Mouse (Mus musculus): ENCODE measurements around the gene Olfr1342. TPM values are rescaled to one million over a fixed set of nuclear protein-coding genes. Genes with fewer than 3 reads are reported as not detected.

The Olfr1342 gene
- polyA plus RNA-seq (2014; fragmentation: Nextera tagmentation; extraction: Ambion mirVana), result not detected in 2 replicates

DNA sequence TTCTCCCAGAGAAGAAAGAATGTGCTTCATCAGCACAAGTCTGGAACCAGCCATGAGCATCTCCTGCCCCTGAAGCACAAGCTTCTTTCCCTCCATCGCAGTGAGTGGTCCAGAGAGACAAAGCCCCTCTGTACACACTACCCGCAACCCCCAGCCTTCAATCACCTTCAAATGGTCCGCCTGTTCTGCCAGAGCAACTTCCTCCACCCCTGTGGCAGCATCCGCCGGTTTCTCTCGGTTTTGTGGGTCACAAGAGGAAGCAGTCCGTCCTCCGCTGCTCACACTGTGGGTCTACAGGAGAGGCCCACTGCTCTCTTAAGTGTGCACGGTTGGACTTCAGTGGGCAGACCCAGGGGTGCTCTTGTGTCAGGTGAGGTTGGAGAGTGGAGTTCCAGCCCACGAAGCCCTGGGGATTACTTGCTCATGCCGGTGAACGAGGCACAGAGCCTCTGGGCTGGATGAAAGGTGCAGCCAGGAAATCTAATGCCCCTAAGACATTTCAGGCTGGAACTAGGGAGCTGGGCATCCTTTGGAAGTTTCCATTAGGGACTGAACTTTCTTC, at the start of gene Olfr1342:
Gene Olfr1342, minus strand, starts transcription at position 345 of the 562 bp plus-strand sequence.
- Histone ChIP-seq H3K27ac (ENCODE audit: low read depth, low read length) (no peak within 1 kb of the TSS), H3K27me3 (replicated peaks; ENCODE audit: control insufficient read depth, insufficient read depth, low read length) (no peaks in the 10 kb centered on the region), H3K4me3 (ENCODE audit: low read depth, low read length) (no peak within 1 kb of the TSS), H3K4me2 (ENCODE audit: low read length) (no peak within 1 kb of the TSS), H3K4me1 (ENCODE audit: control insufficient read depth, insufficient read depth, low read length) (no peaks in the 10 kb centered on the region), H3K9me3 (replicated peaks; ENCODE audit: control insufficient read depth, low read length) (no peaks in the 10 kb centered on the region), H3K9ac (ENCODE audit: low read length) (no peak within 1 kb of the TSS), H3K36me3 (ENCODE audit: control insufficient read depth, insufficient read depth, low read length) (no peaks in the 10 kb centered on the region)
- DNase-seq (ENCODE audit: low spot score) (no peak), ATAC-seq (no peak)
- WGBS, result 48% methylated on average over 12 of the region's 12 CpGs

DNA sequence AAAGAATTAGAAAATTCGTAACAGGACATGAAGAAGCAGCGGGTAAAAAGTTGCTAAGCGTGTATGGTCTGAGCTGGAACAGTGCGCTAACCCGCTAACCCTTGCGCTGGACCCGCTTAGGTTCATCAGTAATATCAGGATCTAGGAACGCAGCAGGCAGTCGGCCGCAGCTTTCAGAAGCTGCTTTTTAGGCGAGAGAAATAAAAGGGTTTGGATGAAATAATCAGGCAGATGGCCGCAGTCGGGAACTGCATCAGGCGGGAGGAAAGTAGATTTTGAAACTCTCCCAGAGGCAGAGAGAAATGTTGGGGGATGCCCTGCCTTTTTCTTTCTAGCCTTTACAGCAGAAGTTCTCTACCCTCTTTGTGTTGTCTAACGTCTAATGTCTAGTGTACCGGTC, 49.3 kb upstream of the Olfr1342 start:
- Histone ChIP-seq H3K9ac (ENCODE audit: low read length) (no peak overlapping the region), H3K9me3 (replicated peaks; ENCODE audit: control insufficient read depth, low read length) (no peaks in the 10 kb centered on the region), H3K27me3 (replicated peaks; ENCODE audit: control insufficient read depth, insufficient read depth, low read length) (no peaks in the 10 kb centered on the region), H3K4me2 (ENCODE audit: low read length) (no peak overlapping the region), H3K27ac (ENCODE audit: low read depth, low read length) (no peak overlapping the region), H3K4me1 (ENCODE audit: control insufficient read depth, insufficient read depth, low read length) (no peaks in the 10 kb centered on the region), H3K36me3 (ENCODE audit: control insufficient read depth, insufficient read depth, low read length) (no peaks in the 10 kb centered on the region), H3K4me3 (ENCODE audit: low read depth, low read length) (no peak overlapping the region)
- ATAC-seq (no peak), DNase-seq (ENCODE audit: low spot score) (peak; percentile 19)
- 3% methylated on average over 16 of the region's 16 CpGs for WGBS

DNA sequence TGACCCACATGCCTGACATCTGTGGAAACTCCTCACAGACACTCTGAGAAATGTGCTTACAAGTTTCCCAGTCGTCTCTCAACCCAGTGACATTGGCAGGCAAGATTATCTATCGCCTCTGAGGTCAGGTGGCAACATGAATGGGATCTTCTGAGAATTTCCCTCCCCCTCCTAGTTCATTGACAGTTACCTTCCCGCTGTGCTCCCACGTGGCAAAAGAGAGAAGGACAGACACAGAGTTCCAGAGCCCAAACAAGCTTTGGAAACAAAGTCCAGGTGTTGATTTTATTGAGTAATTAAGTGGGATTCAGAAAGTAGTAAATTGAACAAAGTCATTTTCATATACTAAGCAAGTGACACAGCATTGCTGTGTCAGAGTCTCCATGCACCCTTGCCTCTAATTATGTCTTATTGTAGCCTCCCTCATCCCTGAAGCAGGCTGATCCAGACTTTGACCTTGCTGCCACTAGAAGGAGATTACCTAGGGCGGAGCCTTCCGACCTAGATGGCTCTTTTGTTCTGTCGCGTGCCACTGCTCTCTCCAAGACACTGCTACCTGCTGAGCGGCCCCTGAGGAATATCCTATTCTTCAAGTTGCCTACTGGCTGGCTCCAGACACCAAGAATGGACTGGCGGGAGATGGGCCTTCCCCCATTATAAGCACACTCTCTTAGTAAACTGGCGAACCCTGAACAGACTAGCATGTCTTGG, 48.6 kb upstream of the Olfr1342 start:
- Histone ChIP-seq H3K9me3 (replicated peaks; ENCODE audit: control insufficient read depth, low read length) (no peaks in the 10 kb centered on the region), H3K9ac (ENCODE audit: low read length) (no peak overlapping the region), H3K27ac (ENCODE audit: low read depth, low read length) (no peak overlapping the region), H3K36me3 (ENCODE audit: control insufficient read depth, insufficient read depth, low read length) (no peaks in the 10 kb centered on the region), H3K27me3 (replicated peaks; ENCODE audit: control insufficient read depth, insufficient read depth, low read length) (no peaks in the 10 kb centered on the region), H3K4me1 (ENCODE audit: control insufficient read depth, insufficient read depth, low read length) (no peaks in the 10 kb centered on the region), H3K4me3 (ENCODE audit: low read depth, low read length) (no peak overlapping the region), H3K4me2 (ENCODE audit: low read length) (no peak overlapping the region)
- ATAC-seq, result no peak
- DNase-seq (ENCODE audit: low spot score), result no peak
- WGBS, result 5% methylated on average over 11 of the region's 11 CpGs

DNA sequence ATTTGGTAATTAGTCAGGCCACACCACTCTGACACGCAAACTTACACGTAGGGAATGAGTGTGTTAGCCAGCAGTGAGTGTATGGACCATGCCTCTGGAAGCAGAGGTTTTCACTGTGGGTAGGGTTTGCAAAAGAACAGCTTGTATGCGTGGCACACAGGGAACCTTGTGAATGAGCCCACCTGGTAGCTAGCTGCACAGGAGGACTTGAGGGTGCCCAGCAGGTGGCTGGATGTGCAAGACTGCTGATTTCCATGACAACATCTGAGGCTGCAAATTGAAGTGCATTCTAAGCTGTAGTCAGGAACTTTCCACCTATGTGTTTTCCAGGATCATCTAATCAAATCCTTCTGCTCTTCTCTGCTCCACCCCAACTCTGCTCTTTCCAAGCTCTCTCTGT, 47.0 kb upstream of the Olfr1342 start:
- no peak overlapping the region for H3K9ac ChIP-seq (ENCODE audit: low read length)
- no peak for ATAC-seq
- no peak overlapping the region for H3K4me3 ChIP-seq (ENCODE audit: low read depth, low read length)
- no peaks in the 10 kb centered on the region for H3K36me3 ChIP-seq (ENCODE audit: control insufficient read depth, insufficient read depth, low read length)
- H3K4me2 ChIP-seq (ENCODE audit: low read length), result no peak overlapping the region
- WGBS, result 58% methylated on average over 3 of the region's 3 CpGs
- no peaks in the 10 kb centered on the region for H3K4me1 ChIP-seq (ENCODE audit: control insufficient read depth, insufficient read depth, low read length)
- H3K27ac ChIP-seq (ENCODE audit: low read depth, low read length), result no peak overlapping the region
- H3K27me3 ChIP-seq (replicated peaks; ENCODE audit: control insufficient read depth, insufficient read depth, low read length), result no peaks in the 10 kb centered on the region
- no peak for DNase-seq (ENCODE audit: low spot score)
- no peaks in the 10 kb centered on the region for H3K9me3 ChIP-seq (replicated peaks; ENCODE audit: control insufficient read depth, low read length)

DNA sequence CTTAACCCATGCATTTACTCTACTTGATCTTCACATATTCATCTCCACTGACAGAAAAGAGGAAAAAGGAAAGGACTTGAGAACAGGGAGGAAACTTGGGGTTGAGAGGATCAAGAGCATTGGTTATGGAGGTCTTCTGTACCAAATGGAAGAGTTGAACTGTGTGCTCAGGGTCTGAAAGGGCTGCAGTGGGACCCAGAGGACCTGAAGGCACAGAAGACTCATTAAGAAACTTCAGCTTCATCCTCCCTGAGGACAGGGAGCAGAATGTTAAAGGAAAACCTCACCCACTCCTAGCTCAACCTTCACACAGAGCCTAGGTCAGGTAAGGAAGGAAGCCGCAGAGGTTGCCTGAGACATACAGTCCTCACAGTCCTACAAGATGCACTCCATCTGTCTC, 39.3 kb upstream of the Olfr1342 start, which contains the start of gene Olfr1339:
Gene Olfr1339, plus strand, starts transcription at position 301 of the 400 bp plus-strand sequence.
- Histone ChIP-seq H3K4me2 (ENCODE audit: low read length) (no peak within 1 kb of the TSS), H3K27ac (ENCODE audit: low read depth, low read length) (no peak within 1 kb of the TSS), H3K9me3 (replicated peaks; ENCODE audit: control insufficient read depth, low read length) (no peaks in the 10 kb centered on the region), H3K36me3 (ENCODE audit: control insufficient read depth, insufficient read depth, low read length) (no peaks in the 10 kb centered on the region), H3K4me1 (ENCODE audit: control insufficient read depth, insufficient read depth, low read length) (no peaks in the 10 kb centered on the region), H3K9ac (ENCODE audit: low read length) (no peak within 1 kb of the TSS), H3K4me3 (ENCODE audit: low read depth, low read length) (no peak within 1 kb of the TSS), H3K27me3 (replicated peaks; ENCODE audit: control insufficient read depth, insufficient read depth, low read length) (no peaks in the 10 kb centered on the region)
- WGBS, result 100% methylated on average over 1 of the region's 1 CpGs
- DNase-seq (ENCODE audit: low spot score) (no peak), ATAC-seq (no peak)

DNA sequence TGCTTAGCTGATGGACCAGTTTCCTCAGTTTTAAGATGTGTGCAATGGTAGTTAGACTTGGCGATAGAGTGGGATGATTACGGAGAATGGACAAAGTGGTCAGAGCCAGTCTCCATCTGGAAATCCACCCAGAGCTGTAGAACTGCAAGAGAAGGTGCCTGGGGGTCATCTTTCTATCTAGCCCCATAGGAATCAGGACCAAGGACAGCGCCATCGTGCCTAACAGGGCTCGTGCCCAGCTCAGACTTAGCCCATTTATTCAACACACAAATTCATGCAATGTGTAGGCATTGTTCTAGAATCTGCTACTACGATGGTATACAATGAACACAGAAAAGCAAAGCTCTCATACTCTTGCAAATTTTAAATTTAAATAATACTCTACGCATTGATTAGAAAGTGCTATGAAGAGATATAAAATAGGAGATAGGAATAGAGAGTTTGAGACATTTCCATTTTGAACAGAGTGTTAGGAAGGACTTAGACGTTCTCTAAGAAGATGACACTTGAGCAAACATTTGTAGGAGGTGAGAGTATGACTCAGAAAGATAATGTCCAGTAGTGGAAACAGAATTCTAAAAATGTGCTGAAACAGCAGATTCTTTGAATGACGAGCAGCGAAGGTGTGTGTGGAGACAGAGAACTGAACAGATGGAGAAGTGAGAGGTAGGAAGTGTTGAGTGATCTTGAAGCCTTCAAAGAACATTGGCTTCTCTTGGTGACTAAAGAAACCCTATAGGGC, 29.4 kb upstream of the Olfr1342 start:
- Histone ChIP-seq H3K4me1 (ENCODE audit: control insufficient read depth, insufficient read depth, low read length) (no peaks in the 10 kb centered on the region), H3K9ac (ENCODE audit: low read length) (no peak overlapping the region), H3K9me3 (replicated peaks; ENCODE audit: control insufficient read depth, low read length) (no peaks in the 10 kb centered on the region), H3K27me3 (replicated peaks; ENCODE audit: control insufficient read depth, insufficient read depth, low read length) (no peaks in the 10 kb centered on the region), H3K4me2 (ENCODE audit: low read length) (no peak overlapping the region), H3K27ac (ENCODE audit: low read depth, low read length) (no peak overlapping the region), H3K36me3 (ENCODE audit: control insufficient read depth, insufficient read depth, low read length) (no peaks in the 10 kb centered on the region), H3K4me3 (ENCODE audit: low read depth, low read length) (no peak overlapping the region)
- DNase-seq (ENCODE audit: low spot score), result no peak
- no peak for ATAC-seq
- 57% methylated on average over 10 of the region's 10 CpGs for WGBS

DNA sequence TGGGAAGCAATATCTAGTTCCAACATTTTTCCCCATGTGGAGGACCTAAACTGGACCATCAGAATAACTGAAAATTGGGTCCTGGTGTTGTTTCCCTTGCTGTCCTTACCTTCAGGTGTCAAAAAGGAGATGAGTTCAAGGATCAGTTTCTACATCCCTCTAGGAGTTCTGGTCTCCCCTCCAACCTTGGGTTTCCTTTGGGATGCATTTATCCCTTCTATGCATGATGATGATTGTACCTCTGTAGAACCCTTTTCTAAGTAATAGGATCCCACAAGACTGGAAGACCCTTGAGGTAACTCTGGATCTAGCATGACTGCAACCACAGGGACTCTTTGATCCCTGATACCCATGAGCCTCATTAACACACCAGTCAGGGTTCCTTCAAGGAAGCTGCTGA, 27.3 kb upstream of the Olfr1342 start, which contains the start of gene Olfr1340:
Gene Olfr1340, plus strand, starts transcription at position 301 of the 400 bp plus-strand sequence.
- H3K4me3 ChIP-seq (ENCODE audit: low read depth, low read length), result no peak within 1 kb of the TSS
- no peak for ATAC-seq
- H3K9me3 ChIP-seq (replicated peaks; ENCODE audit: control insufficient read depth, low read length), result no peaks in the 10 kb centered on the region
- DNase-seq (ENCODE audit: low spot score), result no peak
- H3K36me3 ChIP-seq (ENCODE audit: control insufficient read depth, insufficient read depth, low read length), result no peaks in the 10 kb centered on the region
- H3K4me2 ChIP-seq (ENCODE audit: low read length), result no peak within 1 kb of the TSS
- H3K9ac ChIP-seq (ENCODE audit: low read length), result no peak within 1 kb of the TSS
- H3K4me1 ChIP-seq (ENCODE audit: control insufficient read depth, insufficient read depth, low read length), result no peaks in the 10 kb centered on the region
- H3K27ac ChIP-seq (ENCODE audit: low read depth, low read length), result no peak within 1 kb of the TSS
- H3K27me3 ChIP-seq (replicated peaks; ENCODE audit: control insufficient read depth, insufficient read depth, low read length), result no peaks in the 10 kb centered on the region

DNA sequence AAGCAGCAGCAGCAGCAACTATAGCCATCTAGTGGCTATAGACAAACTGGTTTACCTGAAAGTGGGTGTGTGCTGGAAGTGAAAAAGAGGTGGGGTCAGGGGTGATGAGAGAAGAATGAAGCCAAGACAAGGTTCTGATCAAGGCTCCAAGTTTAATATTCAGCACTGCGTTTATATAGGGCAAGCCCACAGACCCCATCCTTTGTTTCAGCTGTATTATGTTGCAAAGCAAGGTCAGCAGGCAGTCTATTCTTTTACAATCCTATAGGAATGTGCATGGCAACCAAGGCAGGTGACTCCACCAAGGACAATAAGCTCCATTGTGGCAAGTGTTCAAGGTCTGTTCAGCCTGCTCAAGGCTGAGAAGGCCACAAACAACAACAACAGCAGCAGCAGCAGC, 19.1 kb upstream of the Olfr1342 start:
- DNase-seq (ENCODE audit: low spot score), result no peak

DNA sequence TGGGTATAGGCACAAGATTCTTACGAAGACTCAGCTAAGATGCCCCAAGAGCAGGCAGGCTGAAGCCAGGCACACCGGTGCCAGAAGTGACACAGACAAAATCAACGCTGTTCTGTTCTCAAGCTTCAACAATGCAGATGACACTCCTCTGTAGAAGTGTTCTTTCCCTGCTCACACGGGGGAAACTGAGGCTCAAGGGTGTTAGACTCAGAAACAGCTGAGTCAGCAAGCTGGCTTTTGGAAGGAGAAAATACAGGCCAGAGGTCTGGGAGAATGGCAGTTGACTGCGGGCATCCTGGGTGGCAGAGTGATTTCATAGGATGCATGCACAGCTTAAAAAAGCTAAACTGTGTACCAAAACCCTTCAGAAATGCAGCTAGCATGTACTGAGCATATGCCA, 15.5 kb upstream of the Olfr1342 start:
- Histone ChIP-seq H3K9me3 (replicated peaks; ENCODE audit: control insufficient read depth, low read length) (no peaks in the 10 kb centered on the region), H3K36me3 (ENCODE audit: control insufficient read depth, insufficient read depth, low read length) (no peaks in the 10 kb centered on the region), H3K27me3 (replicated peaks; ENCODE audit: control insufficient read depth, insufficient read depth, low read length) (no peaks in the 10 kb centered on the region), H3K27ac (ENCODE audit: low read depth, low read length) (no peak overlapping the region), H3K4me2 (ENCODE audit: low read length) (no peak overlapping the region), H3K4me1 (ENCODE audit: control insufficient read depth, insufficient read depth, low read length) (no peaks in the 10 kb centered on the region), H3K4me3 (ENCODE audit: low read depth, low read length) (no peak overlapping the region), H3K9ac (ENCODE audit: low read length) (no peak overlapping the region)
- no peak for DNase-seq (ENCODE audit: low spot score)
- WGBS, result 83% methylated on average over 5 of the region's 5 CpGs
- ATAC-seq, result no peak

More for the DNA sequence above, 19.1 kb upstream of the Olfr1342 start:
- Histone ChIP-seq H3K36me3 (ENCODE audit: control insufficient read depth, insufficient read depth, low read length) (no peaks in the 10 kb centered on the region), H3K4me1 (ENCODE audit: control insufficient read depth, insufficient read depth, low read length) (no peaks in the 10 kb centered on the region), H3K27me3 (replicated peaks; ENCODE audit: control insufficient read depth, insufficient read depth, low read length) (no peaks in the 10 kb centered on the region), H3K4me2 (ENCODE audit: low read length) (no peak overlapping the region), H3K27ac (ENCODE audit: low read depth, low read length) (no peak overlapping the region), H3K9me3 (replicated peaks; ENCODE audit: control insufficient read depth, low read length) (no peaks in the 10 kb centered on the region), H3K4me3 (ENCODE audit: low read depth, low read length) (no peak overlapping the region), H3K9ac (ENCODE audit: low read length) (no peak overlapping the region)
- 15% methylated on average over 1 of the region's 1 CpGs for WGBS
- ATAC-seq, result no peak
